Mouse (Mus musculus) stomach, embryonic 14.5 days (tissue): ENCODE data around the gene Vopp1. TPM values are rescaled to one million over a fixed set of nuclear protein-coding genes. Genes with fewer than 3 reads are reported as not detected.

Experiments used
- ATAC-seq: fragments of 200-750 bp; cut with Nextera tagmentation; 2 replicates; pipeline ENCODE4 v1.8.0; 2017; ENCODE audit warnings: low read depth, moderate TSS enrichment; ENCODE audit not compliant: insufficient number of reproducible peaks, insufficient read depth, low FRiP score
- H3K27ac ChIP-seq: fragments of 300-500 bp; sonication (generic); 2 replicates; pipeline ENCODE4 v1.5.1; 2014; ENCODE audit warnings: mild to moderate bottlenecking, low read length, moderate library complexity, mixed read lengths
- H3K27me3 ChIP-seq: fragments of 300-500 bp; sonication (generic); 2 replicates; pipeline ENCODE4 v1.6.1; 2014; ENCODE audit warnings: low read length, control low read depth, mixed read lengths; ENCODE audit not compliant: control insufficient read depth, insufficient read depth
- H3K36me3 ChIP-seq: fragments of 300-500 bp; sonication (generic); 2 replicates; pipeline ENCODE4 v1.6.1; 2014; ENCODE audit warnings: mild to moderate bottlenecking, control low read depth, low read length, moderate library complexity, mixed read lengths; ENCODE audit not compliant: control insufficient read depth, insufficient read depth
- H3K4me1 ChIP-seq: fragments of 300-500 bp; sonication (generic); 2 replicates; pipeline ENCODE4 v1.6.1; 2014; ENCODE audit warnings: low read length, control low read depth, mixed read lengths; ENCODE audit not compliant: control insufficient read depth, insufficient read depth
- H3K4me2 ChIP-seq: fragments of 300-500 bp; sonication (generic); replicated peaks from 2 replicates; pipeline ENCODE4 v1.6.1; 2014; ENCODE audit warnings: low read depth, low read length, control low read depth
- H3K4me3 ChIP-seq: fragments of 300-500 bp; sonication (generic); 2 replicates; pipeline ENCODE4 v1.5.1; 2014; ENCODE audit warnings: low read depth, low read length, control low read depth
- H3K9ac ChIP-seq: fragments of 300-500 bp; sonication (generic); replicated peaks from 2 replicates; pipeline ENCODE4 v1.6.1; 2014; ENCODE audit warnings: low read depth, mild to moderate bottlenecking, control low read depth, low read length, moderate library complexity, mixed read lengths
- H3K9me3 ChIP-seq: fragments of 300-500 bp; sonication (generic); 2 replicates; pipeline ENCODE4 v1.6.1; 2016; ENCODE audit warnings: low read depth, low read length, control low read depth; ENCODE audit not compliant: control insufficient read depth
- WGBS: fragments of 180-500 bp; shearing (Covaris S2); extraction: QIAGEN DNeasy Blood & Tissue Kit; methylation state at CpG from one replicate; pipeline ENCODE4 v1.1.7; 2014; 5-methylcytosine and 5-hydroxymethylcytosine counted together
- polyA plus RNA-seq: library from polyadenylated mRNA; unstranded; fragments of >200 nt; fragmentation: Nextera tagmentation; extraction: Ambion mirVana; gene quantifications from 2 replicates; pipeline ENCODE4 v1.2.1, GENCODE M21; 2014

Vopp1 gene
- polyA plus RNA-seq, 1 experiment from 2014 or later: 26.7 TPM

- peak overlapping the region; percentile 61 for H3K4me3 ChIP-seq
- peak overlapping the region; percentile 78 for H3K9ac ChIP-seq
- H3K36me3 ChIP-seq: no peaks in the 10 kb centered on the region
- H3K4me2 ChIP-seq: peak overlapping the region; percentile 39
- H3K4me1 ChIP-seq: no peaks in the 10 kb centered on the region; the same call in 1 of the 2 replicates
- WGBS: 0% methylated on average over 59 of the region's 59 CpGs
- H3K27me3 ChIP-seq: no peaks in the 10 kb centered on the region
- peak; percentile 99 for ATAC-seq
- peak overlapping the region; percentile 96 for H3K27ac ChIP-seq
- no peaks in the 10 kb centered on the region for H3K9me3 ChIP-seq
Measured at GRCm38 (mm10) chr6:57702743-57703499, 122.0 kb downstream of the Vopp1 start.

- peak; percentile 12 for ATAC-seq
- H3K36me3 ChIP-seq: no peaks in the 10 kb centered on the region
- no peaks in the 10 kb centered on the region for H3K27me3 ChIP-seq
- peak within 1 kb of the TSS; percentile 39 for H3K4me2 ChIP-seq
- no peaks in the 10 kb centered on the region; the same call in 1 of the 2 replicates for H3K4me1 ChIP-seq
- H3K4me3 ChIP-seq: peak within 1 kb of the TSS; percentile 61
- under 1% methylated on average over 10 of the region's 10 CpGs for WGBS
- H3K9ac ChIP-seq: peak within 1 kb of the TSS; percentile 78
- H3K9me3 ChIP-seq: no peaks in the 10 kb centered on the region
- H3K27ac ChIP-seq: peak within 1 kb of the TSS; percentile 96
Measured at GRCm38 (mm10) chr6:57702376-57702742, 122.6 kb downstream of the Vopp1 start, which contains the start of gene Lancl2. Gene Lancl2, plus strand, starts transcription at chr6:57702540.

GRCm38 (mm10) chr6:57701686-57702085 is 123.3 kb downstream of the Vopp1 start:
- H3K9me3 ChIP-seq: no peaks in the 10 kb centered on the region

GRCm38 (mm10) chr6:57693116-57693515 is 131.8 kb downstream of the Vopp1 start:
- H3K4me2 ChIP-seq: no peak overlapping the region
- no peaks in the 10 kb centered on the region for H3K9me3 ChIP-seq
- H3K4me1 ChIP-seq: no peaks in the 10 kb centered on the region
- 79% methylated on average over 3 of the region's 3 CpGs for WGBS
- H3K27me3 ChIP-seq: no peaks in the 10 kb centered on the region
- no peak overlapping the region for H3K27ac ChIP-seq
- H3K4me3 ChIP-seq: no peak overlapping the region
- H3K9ac ChIP-seq: no peak overlapping the region
- peaks cover 14% of the 10 kb centered on the region; the same call in 1 of the 2 replicates for H3K36me3 ChIP-seq
- ATAC-seq: no peak

More at GRCm38 (mm10) chr6:57701686-57702085, 123.3 kb downstream of the Vopp1 start:
- H3K4me3 ChIP-seq: peak overlapping the region; percentile 61; the same call in 1 of the 2 replicates
- H3K9ac ChIP-seq: no peak overlapping the region
- ATAC-seq: no peak
- H3K27ac ChIP-seq: no peak overlapping the region
- no peaks in the 10 kb centered on the region for H3K36me3 ChIP-seq
- WGBS: 69% methylated on average over 4 of the region's 4 CpGs
- no peaks in the 10 kb centered on the region; the same call in 1 of the 2 replicates for H3K4me1 ChIP-seq
- peak overlapping the region; percentile 38 for H3K4me2 ChIP-seq
- H3K27me3 ChIP-seq: no peaks in the 10 kb centered on the region

GRCm38 (mm10) chr6:57691467-57692261 is 133.3 kb downstream of the Vopp1 start, which contains the start of gene Pyurf:
Gene Pyurf, minus strand, starts transcription at chr6:57692078.
- peak within 1 kb of the TSS; percentile 56 for H3K4me2 ChIP-seq
- H3K27me3 ChIP-seq: no peaks in the 10 kb centered on the region
- H3K4me3 ChIP-seq: peak within 1 kb of the TSS; percentile 69
- peaks cover 14% of the 10 kb centered on the region; the same call in 1 of the 2 replicates for H3K36me3 ChIP-seq
- under 1% methylated on average over 48 of the region's 52 CpGs for WGBS
- ATAC-seq: peak; percentile 98
- peak within 1 kb of the TSS; percentile 93 for H3K27ac ChIP-seq
- H3K9ac ChIP-seq: peak within 1 kb of the TSS; percentile 63
- no peaks in the 10 kb centered on the region for H3K4me1 ChIP-seq
- H3K9me3 ChIP-seq: no peaks in the 10 kb centered on the region

- H3K9ac ChIP-seq: no peak overlapping the region
- H3K4me3 ChIP-seq: no peak overlapping the region
- H3K36me3 ChIP-seq: peaks cover 8% of the 10 kb centered on the region; the same call in 1 of the 2 replicates
- H3K9me3 ChIP-seq: no peaks in the 10 kb centered on the region; the same call in 1 of the 2 replicates
- no peaks in the 10 kb centered on the region for H3K27me3 ChIP-seq
- H3K4me2 ChIP-seq: no peak overlapping the region
- H3K27ac ChIP-seq: no peak overlapping the region
- no peak for ATAC-seq
- H3K4me1 ChIP-seq: no peaks in the 10 kb centered on the region
- 93% methylated on average over 1 of the region's 1 CpGs for WGBS
Measured at GRCm38 (mm10) chr6:57684156-57684555, 140.8 kb downstream of the Vopp1 start.

Other genes with a start within 250 kb of the Vopp1 start
- 3.2 and 4.1 TPM in 2 replicates for gene Herc6, start 244.2 kb downstream of the Vopp1 start, polyA plus RNA-seq
- 20.9 and 23.6 TPM in 2 replicates for gene Pyurf, start 133.1 kb downstream of the Vopp1 start, polyA plus RNA-seq
- 27.5 and 27.6 TPM in 2 replicates for gene Lancl2, start 122.6 kb downstream of the Vopp1 start, polyA plus RNA-seq
- gene Vmn1r21, start 25.2 kb upstream of the Vopp1 start, polyA plus RNA-seq: 0.14 TPM in 1 of 2 replicates, not detected in the other
- not detected in 2 replicates for gene Vmn1r22, start 82.9 kb upstream of the Vopp1 start, polyA plus RNA-seq
- not detected in 2 replicates for gene Vmn1r23, start 101.7 kb upstream of the Vopp1 start, polyA plus RNA-seq
- gene Vmn1r24, start 136.3 kb upstream of the Vopp1 start, polyA plus RNA-seq: not detected in 2 replicates
- gene Vmn1r25, start 155.7 kb upstream of the Vopp1 start, polyA plus RNA-seq: not detected in 2 replicates
- gene Vmn1r26, start 190.0 kb upstream of the Vopp1 start, polyA plus RNA-seq: not detected in 2 replicates